16 mouse cellular contexts compared by ENCODE assay signal in genomic region chr7:28441776-28442485, GRCm38 (mm10). TPM values are rescaled to one million over a fixed set of nuclear protein-coding genes. Genes with fewer than 3 reads are reported as not detected.
DNase-seq lines count a peak whose midpoint lies in the region; ATAC-seq and TF ChIP-seq lines count a peak whose summit lies in the region.
"Had no signal": no experiment of that assay in that cellular context is flagged by ENCODE, and none has a peak within 500 bp of the region (broad histone marks: within the 10 kb centered on the region; RNA-seq: fewer than 3 reads in every experiment).

No protein-coding gene starts in this region.

- no peak for DNase-seq in heart, adult 18-20 months
- no peak for DNase-seq in lung, postnatal 0 days (ENCODE audit: low spot score)
- DNase-seq in lung, postnatal 14 days, result no peak
- no peak for DNase-seq in adrenal gland, adult 8-10 months
- no peak for DNase-seq in layer of hippocampus, adult 8-10 months (ENCODE audit: low spot score in 2 of 2)
- DNase-seq: adrenal gland, postnatal 14 days; cerebellum, postnatal 14 days; kidney, adult 11 months; kidney, postnatal 25 days; right cerebral cortex, adult 18-20 months; thymus, postnatal 25 days had no signal

- peak overlapping the region; percentile 66 for H3K27ac ChIP-seq in heart, embryonic 13.5 days (replicated peaks)
- H3K27ac ChIP-seq in lung, postnatal 0 days (ENCODE audit: low read length), result peak overlapping the region; percentile 8
- H3K27ac ChIP-seq in bone marrow macrophage, adult 2 months (ENCODE audit: insufficient read depth, low read depth, low read length), result peak overlapping the region; percentile 89
- peak overlapping the region; percentile 94 for H3K27ac ChIP-seq in macrophage
- H3K27ac ChIP-seq: hindbrain, embryonic 12.5 days; limb, embryonic 13.5 days had no signal

- H3K36me3 ChIP-seq in heart, embryonic 13.5 days, result no peaks in the 10 kb centered on the region
- no peaks in the 10 kb centered on the region for H3K36me3 ChIP-seq in lung, postnatal 0 days (ENCODE audit: insufficient read depth, low read length)
- no peaks in the 10 kb centered on the region for H3K36me3 ChIP-seq in macrophage (ENCODE audit: inconsistent target)
- H3K36me3 ChIP-seq: hindbrain, embryonic 12.5 days; limb, embryonic 13.5 days had no signal

- H3K9me3 ChIP-seq in heart, embryonic 13.5 days, result no peaks in the 10 kb centered on the region
- no peaks in the 10 kb centered on the region for H3K9me3 ChIP-seq in lung, postnatal 0 days (ENCODE audit: low read length)
- H3K9me3 ChIP-seq: hindbrain, embryonic 12.5 days; limb, embryonic 13.5 days had no signal

- no peak for ATAC-seq in heart, embryonic 13.5 days (ENCODE audit: extremely low read depth, insufficient number of reproducible peaks, low FRiP score, low TSS enrichment)
- no peak for ATAC-seq in lung, postnatal 0 days

- peaks cover 13% of the 10 kb centered on the region for H3K27me3 ChIP-seq in heart, embryonic 13.5 days (replicated peaks)
- H3K27me3 ChIP-seq in lung, postnatal 0 days (replicated peaks; ENCODE audit: insufficient read depth, low read length), result no peaks in the 10 kb centered on the region
- H3K27me3 ChIP-seq: hindbrain, embryonic 12.5 days had no signal

- no peak for TF ChIP-seq CTCF in lung, postnatal 0 days (IDR thresholded peaks at IDR 0.05)
- no peak for TF ChIP-seq CTCF in bone marrow macrophage, adult 2 months (IDR thresholded peaks at IDR 0.05; ENCODE audit: low read depth, low read length)

- WGBS in heart, embryonic 13.5 days, result 85% methylated on average over 14 of the region's 14 CpGs
- 80% methylated on average over 14 of the region's 14 CpGs for WGBS in lung, postnatal 0 days
- WGBS in macrophage (ENCODE audit: missing documents), result 33% methylated on average over 8 of the region's 14 CpGs

- no peak overlapping the region for H3K9ac ChIP-seq in heart, embryonic 13.5 days
- no peak overlapping the region for H3K9ac ChIP-seq in lung, postnatal 0 days (replicated peaks; ENCODE audit: low read depth)
- H3K9ac ChIP-seq: hindbrain, embryonic 12.5 days; limb, embryonic 13.5 days had no signal

- TF ChIP-seq POLR2A in bone marrow macrophage, adult 2 months (IDR thresholded peaks at IDR 0.05; ENCODE audit: borderline replicate concordance, low read depth, low read length), result no peak

- H3K4me3 ChIP-seq in heart, embryonic 13.5 days, result no peak overlapping the region
- no peak overlapping the region for H3K4me3 ChIP-seq in lung, postnatal 0 days (ENCODE audit: low read depth, low read length)
- peak overlapping the region; percentile 39 for H3K4me3 ChIP-seq in bone marrow macrophage, adult 2 months (ENCODE audit: insufficient read depth, low read length)
- H3K4me3 ChIP-seq in macrophage (ENCODE audit: inconsistent target), result peak overlapping the region; percentile 56; the same call in 1 of the 2 replicates
- H3K4me3 ChIP-seq: hindbrain, embryonic 12.5 days; limb, embryonic 13.5 days had no signal

- H3K4me2 ChIP-seq in heart, embryonic 13.5 days, result no peak overlapping the region
- no peak overlapping the region for H3K4me2 ChIP-seq in lung, postnatal 0 days (replicated peaks; ENCODE audit: low read depth, low read length)
- H3K4me2 ChIP-seq: hindbrain, embryonic 12.5 days; limb, embryonic 13.5 days had no signal

- no peak for TF ChIP-seq EP300 in lung, postnatal 0 days (IDR thresholded peaks at IDR 0.05)

- H3K4me1 ChIP-seq in heart, embryonic 13.5 days, result peaks cover 9% of the 10 kb centered on the region
- H3K4me1 ChIP-seq in lung, postnatal 0 days (ENCODE audit: insufficient read depth, low read depth, low read length), result peaks cover 5% of the 10 kb centered on the region; the same call in 1 of the 2 replicates
- H3K4me1 ChIP-seq in bone marrow macrophage, adult 2 months (ENCODE audit: control insufficient read depth, insufficient read depth, low read length), result peaks cover 44% of the 10 kb centered on the region
- H3K4me1 ChIP-seq: hindbrain, embryonic 12.5 days had no signal

- no peaks in the 10 kb centered on the region for H3K79me2 ChIP-seq in macrophage (ENCODE audit: inconsistent target)

RNA-seq across cellular contexts. Expression of gene Gmfg, which starts 4.7 kb away (rescaled TPM):
- polyA plus RNA-seq in heart, embryonic 13.5 days (2015; fragmentation: Nextera tagmentation; extraction: Ambion mirVana), result 6.9 and 8.4 TPM in 2 replicates
- 1 to 10 TPM; 5.4 to 7.8 TPM for total RNA-seq in heart, adult 18-20 months (2021)
- 81.0 and 83.1 TPM in 2 replicates for polyA plus RNA-seq in lung, postnatal 0 days (2015; fragmentation: Nextera tagmentation; extraction: Ambion mirVana)
- polyA plus RNA-seq in bone marrow macrophage, adult 2 months (2012; ENCODE audit: insufficient read depth, insufficient read length, missing spikeins), result 349 and 416 TPM in 2 replicates
- 10 to 100 TPM in 22 of 26 experiments, 1 to 10 TPM in 4; 3.0 to 77.3 (median 33.3) TPM for total RNA-seq in macrophage (2018; cell fraction: chromatin; rRNA removed)
- total RNA-seq in macrophage (2018; cell fraction: cytosol; rRNA removed), result 100 to 1,000 TPM; 105 to 245 (median 163) TPM
- total RNA-seq in macrophage (2018; cell fraction: nucleus; rRNA removed), result 100 to 1,000 TPM in 1 of 26 experiments, 10 to 100 TPM in 24, 1 to 10 TPM in 1; 8.7 to 100 (median 48.2) TPM
- polyA plus RNA-seq in macrophage (2018), result 66.4 to 177 TPM (median 158 TPM) in 3 replicates
- total RNA-seq in adrenal gland, adult 8-10 months (2022), result 10 to 100 TPM in 2 of 4 experiments, 1 to 10 TPM in 2; 7.5 to 13.5 (median 11.3) TPM
- total RNA-seq in layer of hippocampus, adult 8-10 months (2022), result 1 to 10 TPM; 1.6 to 5.2 (median 3.2) TPM

RNA-seq across cellular contexts. Expression of gene Lrfn1, which starts 9.8 kb away (rescaled TPM):
- 0.94 and 1.1 TPM in 2 replicates for polyA plus RNA-seq in heart, embryonic 13.5 days (2015; fragmentation: Nextera tagmentation; extraction: Ambion mirVana)
- total RNA-seq in heart, adult 18-20 months (2021), result under 1 TPM; 0.46 to 0.65 TPM
- polyA plus RNA-seq in lung, postnatal 0 days (2015; fragmentation: Nextera tagmentation; extraction: Ambion mirVana), result 0.97 and 1.4 TPM in 2 replicates
- polyA plus RNA-seq in bone marrow macrophage, adult 2 months (2012; ENCODE audit: insufficient read depth, insufficient read length, missing spikeins), result 3.2 and 3.6 TPM in 2 replicates
- total RNA-seq in macrophage (2018; cell fraction: chromatin; rRNA removed), result 1 to 10 TPM in 10 of 26 experiments, under 1 TPM in 7, not detected in 9; 0.33 to 2.3 (median 1.3) TPM
- total RNA-seq in macrophage (2018; cell fraction: cytosol; rRNA removed), result 1 to 10 TPM in 13 of 26 experiments, under 1 TPM in 13; 0.29 to 2.3 (median 0.99) TPM
- 1 to 10 TPM in 19 of 26 experiments, under 1 TPM in 7; 0.54 to 4.0 (median 1.6) TPM for total RNA-seq in macrophage (2018; cell fraction: nucleus; rRNA removed)
- polyA plus RNA-seq in macrophage (2018), result 0.24 to 1.4 TPM (median 0.89 TPM) in 3 replicates
- total RNA-seq in adrenal gland, adult 8-10 months (2022), result 10 to 100 TPM; 19.3 to 27.7 (median 24.5) TPM
- total RNA-seq in layer of hippocampus, adult 8-10 months (2022), result 10 to 100 TPM; 68.2 to 77.3 (median 71.5) TPM

RNA-seq across cellular contexts. Expression of gene Paf1, which starts 49.2 kb away (rescaled TPM):
- 73.4 and 75.1 TPM in 2 replicates for polyA plus RNA-seq in heart, embryonic 13.5 days (2015; fragmentation: Nextera tagmentation; extraction: Ambion mirVana)
- 10 to 100 TPM; 39.5 to 44.5 TPM for total RNA-seq in heart, adult 18-20 months (2021)
- 49.1 and 55.0 TPM in 2 replicates for polyA plus RNA-seq in lung, postnatal 0 days (2015; fragmentation: Nextera tagmentation; extraction: Ambion mirVana)
- 102 and 123 TPM in 2 replicates for polyA plus RNA-seq in bone marrow macrophage, adult 2 months (2012; ENCODE audit: insufficient read depth, insufficient read length, missing spikeins)
- total RNA-seq in macrophage (2018; cell fraction: chromatin; rRNA removed), result 100 to 1,000 TPM; 101 to 451 (median 214) TPM
- 10 to 100 TPM; 37.2 to 79.3 (median 58.5) TPM for total RNA-seq in macrophage (2018; cell fraction: cytosol; rRNA removed)
- total RNA-seq in macrophage (2018; cell fraction: nucleus; rRNA removed), result 100 to 1,000 TPM in 20 of 26 experiments, 10 to 100 TPM in 6; 77.1 to 321 (median 147) TPM
- 72.5 to 257 TPM (median 75.2 TPM) in 3 replicates for polyA plus RNA-seq in macrophage (2018)
- total RNA-seq in adrenal gland, adult 8-10 months (2022), result 100 to 1,000 TPM in 1 of 4 experiments, 10 to 100 TPM in 3; 61.6 to 102 (median 87.9) TPM
- 10 to 100 TPM; 72.9 to 77.5 (median 75.4) TPM for total RNA-seq in layer of hippocampus, adult 8-10 months (2022)

RNA-seq across cellular contexts. Expression of gene Med29, which starts 49.4 kb away (rescaled TPM):
- polyA plus RNA-seq in heart, embryonic 13.5 days (2015; fragmentation: Nextera tagmentation; extraction: Ambion mirVana), result 49.9 and 54.2 TPM in 2 replicates
- total RNA-seq in heart, adult 18-20 months (2021), result 10 to 100 TPM; 21.8 TPM
- polyA plus RNA-seq in lung, postnatal 0 days (2015; fragmentation: Nextera tagmentation; extraction: Ambion mirVana), result 29.9 and 30.2 TPM in 2 replicates
- 12.5 and 13.9 TPM in 2 replicates for polyA plus RNA-seq in bone marrow macrophage, adult 2 months (2012; ENCODE audit: insufficient read depth, insufficient read length, missing spikeins)
- total RNA-seq in macrophage (2018; cell fraction: chromatin; rRNA removed), result 10 to 100 TPM in 2 of 26 experiments, 1 to 10 TPM in 24; 2.6 to 11.9 (median 5.0) TPM
- total RNA-seq in macrophage (2018; cell fraction: cytosol; rRNA removed), result 10 to 100 TPM in 22 of 26 experiments, 1 to 10 TPM in 4; 8.8 to 16.2 (median 11.9) TPM
- total RNA-seq in macrophage (2018; cell fraction: nucleus; rRNA removed), result 10 to 100 TPM in 2 of 26 experiments, 1 to 10 TPM in 24; 2.4 to 10.8 (median 5.4) TPM
- 13.6 to 20.0 TPM (median 16.3 TPM) in 3 replicates for polyA plus RNA-seq in macrophage (2018)
- total RNA-seq in adrenal gland, adult 8-10 months (2022), result 10 to 100 TPM; 24.5 to 44.1 (median 29.5) TPM
- total RNA-seq in layer of hippocampus, adult 8-10 months (2022), result 10 to 100 TPM; 16.0 to 20.2 (median 17.1) TPM

Comparison
In these comparisons a context has a peak if more than half of its experiments do, and no peak if none do; other contexts are left out.
1. H3K27ac ChIP-seq: peak in every context shown above with its lines; median percentile 94 in macrophage; 89 in bone marrow macrophage, adult 2 months; 66 in heart, embryonic 13.5 days; 8 in lung, postnatal 0 days.
2. H3K4me3 ChIP-seq: peak in bone marrow macrophage, adult 2 months (single experiment) and macrophage (single experiment); none in heart, embryonic 13.5 days (single experiment) and lung, postnatal 0 days (single experiment).